ENCODE assay signal across 18 mouse cellular contexts in the genomic region with DNA sequence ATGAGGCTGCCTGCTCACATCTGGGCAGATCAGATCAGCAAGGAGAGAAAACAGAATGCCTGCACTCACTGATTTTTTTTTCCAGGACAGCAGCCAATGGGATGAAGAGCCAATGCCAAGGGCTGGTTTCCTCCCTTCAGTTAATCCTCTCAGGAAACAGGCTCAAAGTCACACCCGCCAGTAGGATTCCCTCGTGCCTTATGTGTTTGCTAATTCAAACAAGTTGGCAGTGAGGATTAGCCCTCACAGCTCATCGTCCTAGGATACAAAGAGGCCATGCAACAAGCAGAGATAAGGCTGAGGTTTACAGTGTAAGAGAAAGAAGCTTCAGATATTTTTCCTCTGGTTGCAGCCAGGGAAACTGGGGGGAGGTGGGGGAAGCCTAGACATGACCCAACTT. TPM values are rescaled to one million over a fixed set of nuclear protein-coding genes. Genes with fewer than 3 reads are reported as not detected.
DNase-seq lines count a peak whose midpoint lies in the region; ATAC-seq and TF ChIP-seq lines count a peak whose summit lies in the region.
"Had no signal": no experiment of that assay in that cellular context is flagged by ENCODE, and none has a peak within 500 bp of the region (broad histone marks: within the 10 kb centered on the region; RNA-seq: fewer than 3 reads in every experiment).

No protein-coding gene starts in this region.

- H3K36me3 ChIP-seq in forebrain, embryonic 14.5 days (ENCODE audit: control insufficient read depth, insufficient read depth, low read length), result no peaks in the 10 kb centered on the region
- H3K36me3 ChIP-seq in forebrain, embryonic 13.5 days (ENCODE audit: poor library complexity, severe bottlenecking), result no peaks in the 10 kb centered on the region
- H3K36me3 ChIP-seq in hindbrain, postnatal 0 days (ENCODE audit: insufficient read depth, low read length), result no peaks in the 10 kb centered on the region
- no peaks in the 10 kb centered on the region for H3K36me3 ChIP-seq in hindbrain, embryonic 14.5 days (replicated peaks; ENCODE audit: control insufficient read depth, insufficient read depth)
- H3K36me3 ChIP-seq: hindbrain, embryonic 13.5 days; lung, embryonic 15.5 days had no signal

- no peak for TF ChIP-seq CTCF in hindbrain, postnatal 0 days (IDR thresholded peaks at IDR 0.05; ENCODE audit: low read depth)

- ATAC-seq in forebrain, embryonic 14.5 days, result no peak; the same call in 1 of the 2 replicates
- ATAC-seq in forebrain, embryonic 13.5 days, result no peak
- no peak for ATAC-seq in hindbrain, postnatal 0 days
- ATAC-seq in hindbrain, embryonic 14.5 days (ENCODE audit: low FRiP score), result no peak

- H3K9ac ChIP-seq in forebrain, embryonic 14.5 days (ENCODE audit: low read length), result no peak overlapping the region
- no peak overlapping the region for H3K9ac ChIP-seq in forebrain, embryonic 13.5 days
- no peak overlapping the region for H3K9ac ChIP-seq in hindbrain, postnatal 0 days (replicated peaks; ENCODE audit: low read length)
- no peak overlapping the region for H3K9ac ChIP-seq in hindbrain, embryonic 14.5 days
- H3K9ac ChIP-seq: hindbrain, embryonic 13.5 days; lung, embryonic 15.5 days had no signal

- no peak overlapping the region for H3K4me3 ChIP-seq in forebrain, embryonic 14.5 days (ENCODE audit: low read depth, low read length)
- no peak overlapping the region for H3K4me3 ChIP-seq in forebrain, embryonic 13.5 days
- H3K4me3 ChIP-seq in hindbrain, postnatal 0 days (ENCODE audit: low read length), result no peak overlapping the region
- H3K4me3 ChIP-seq in hindbrain, embryonic 14.5 days (replicated peaks; ENCODE audit: low read length), result no peak overlapping the region
- H3K4me3 ChIP-seq: hindbrain, embryonic 13.5 days; lung, embryonic 15.5 days had no signal

- WGBS in forebrain, embryonic 14.5 days, result 18% methylated on average over 3 of the region's 3 CpGs
- 10% methylated on average over 3 of the region's 3 CpGs for WGBS in forebrain, embryonic 13.5 days
- WGBS in hindbrain, postnatal 0 days, result 22% methylated on average over 3 of the region's 3 CpGs
- WGBS in hindbrain, embryonic 14.5 days, result 25% methylated on average over 3 of the region's 3 CpGs

- no peaks in the 10 kb centered on the region for H3K9me3 ChIP-seq in forebrain, embryonic 14.5 days (replicated peaks; ENCODE audit: control insufficient read depth, low read length)
- no peaks in the 10 kb centered on the region for H3K9me3 ChIP-seq in forebrain, embryonic 13.5 days (replicated peaks)
- no peaks in the 10 kb centered on the region for H3K9me3 ChIP-seq in hindbrain, postnatal 0 days (ENCODE audit: low read length)
- H3K9me3 ChIP-seq in hindbrain, embryonic 14.5 days (ENCODE audit: control insufficient read depth, low read length), result no peaks in the 10 kb centered on the region
- H3K9me3 ChIP-seq: hindbrain, embryonic 13.5 days; lung, embryonic 15.5 days had no signal

- no peak overlapping the region for H3K4me2 ChIP-seq in forebrain, embryonic 14.5 days (ENCODE audit: low read length)
- no peak overlapping the region for H3K4me2 ChIP-seq in forebrain, embryonic 13.5 days
- no peak overlapping the region for H3K4me2 ChIP-seq in hindbrain, postnatal 0 days (ENCODE audit: low read depth, low read length)
- H3K4me2 ChIP-seq in hindbrain, embryonic 14.5 days (replicated peaks), result no peak overlapping the region
- H3K4me2 ChIP-seq: hindbrain, embryonic 13.5 days; liver, embryonic 11.5 days; lung, embryonic 15.5 days had no signal

- DNase-seq in forebrain, embryonic 14.5 days (ENCODE audit: low spot score), result peak; percentile 64
- DNase-seq in hindbrain, postnatal 0 days (ENCODE audit: low spot score), result peak; percentile 39
- no peak for DNase-seq in hindbrain, embryonic 14.5 days (ENCODE audit: low spot score)
- DNase-seq in retina, postnatal 1 day, result peak; percentile 77
- no peak for DNase-seq in retina, embryonic 14.5 days (ENCODE audit: low spot score)
- DNase-seq in retina, postnatal 7 days (ENCODE audit: low read depth, low spot score), result peak; percentile 48
- DNase-seq in left cerebral cortex, postnatal 25 days (ENCODE audit: low spot score in 2 of 2), result no peak
- DNase-seq: adrenal gland, postnatal 25 days; cerebellum, adult 9-11 months; gastrocnemius, postnatal 14 days; kidney, adult 2 months; kidney, postnatal 25 days; right cerebral cortex, adult 18-20 months; spleen, adult 18-20 months had no signal

- intact Hi-C loops in left cerebral cortex, postnatal 25 days (cut with DNase I), result no loop called here

- peaks cover 31% of the 10 kb centered on the region for H3K4me1 ChIP-seq in forebrain, embryonic 14.5 days (ENCODE audit: control insufficient read depth, insufficient read depth, low read length)
- peaks cover 48% of the 10 kb centered on the region for H3K4me1 ChIP-seq in forebrain, embryonic 13.5 days
- H3K4me1 ChIP-seq in hindbrain, postnatal 0 days (ENCODE audit: insufficient read depth, low read length), result peaks cover 9% of the 10 kb centered on the region
- peaks cover 13% of the 10 kb centered on the region for H3K4me1 ChIP-seq in hindbrain, embryonic 14.5 days (replicated peaks; ENCODE audit: control insufficient read depth, insufficient read depth, low read length)

- no peaks in the 10 kb centered on the region for H3K27me3 ChIP-seq in forebrain, embryonic 14.5 days (replicated peaks; ENCODE audit: control insufficient read depth, insufficient read depth, low read length)
- H3K27me3 ChIP-seq in forebrain, embryonic 13.5 days, result 0 out of 2 replicates have a peak, but pooled peaks cover 13% of the 10 kb centered on the region
- H3K27me3 ChIP-seq in hindbrain, postnatal 0 days (ENCODE audit: insufficient read depth, low read length), result no peaks in the 10 kb centered on the region
- H3K27me3 ChIP-seq in hindbrain, embryonic 14.5 days (ENCODE audit: control insufficient read depth, insufficient read depth, low read length), result no peaks in the 10 kb centered on the region
- H3K27me3 ChIP-seq: lung, embryonic 15.5 days had no signal

- H3K27ac ChIP-seq in forebrain, embryonic 14.5 days (ENCODE audit: low read depth, low read length), result no peak overlapping the region
- H3K27ac ChIP-seq in forebrain, embryonic 13.5 days, result no peak overlapping the region
- no peak overlapping the region for H3K27ac ChIP-seq in hindbrain, postnatal 0 days
- H3K27ac ChIP-seq in hindbrain, embryonic 14.5 days, result no peak overlapping the region
- H3K27ac ChIP-seq: hindbrain, embryonic 13.5 days; lung, embryonic 15.5 days had no signal

RNA-seq across cellular contexts. Expression of a gene that starts 14.5 kb away (rescaled TPM):
- 19.5 and 24.6 TPM in 2 replicates for polyA plus RNA-seq in forebrain, embryonic 14.5 days (2014; fragmentation: Nextera tagmentation; extraction: Ambion mirVana)
- 8.6 and 12.2 TPM in 2 replicates for polyA plus RNA-seq in forebrain, embryonic 13.5 days (2015; fragmentation: Nextera tagmentation; extraction: Ambion mirVana)
- total RNA-seq in hindbrain, postnatal 0 days (2014; rRNA removed), result 51.4 and 60.5 TPM in 2 replicates
- polyA plus RNA-seq in hindbrain, postnatal 0 days (2015; fragmentation: Nextera tagmentation; extraction: Ambion mirVana), result 5.2 and 5.7 TPM in 2 replicates
- 10.5 and 13.0 TPM in 2 replicates for polyA plus RNA-seq in hindbrain, embryonic 14.5 days (2014; fragmentation: Nextera tagmentation; extraction: Ambion mirVana)
- total RNA-seq in left cerebral cortex, postnatal 25 days (2021), result 10 to 100 TPM; 45.6 to 62.4 TPM

RNA-seq across cellular contexts. Expression of a gene that starts 32.7 kb away (rescaled TPM):
- 0.80 and 1.2 TPM in 2 replicates for polyA plus RNA-seq in forebrain, embryonic 14.5 days (2014; fragmentation: Nextera tagmentation; extraction: Ambion mirVana)
- 0.50 and 0.52 TPM in 2 replicates for polyA plus RNA-seq in forebrain, embryonic 13.5 days (2015; fragmentation: Nextera tagmentation; extraction: Ambion mirVana)
- total RNA-seq in hindbrain, postnatal 0 days (2014; rRNA removed), result 4.7 and 8.4 TPM in 2 replicates
- 2.7 and 3.0 TPM in 2 replicates for polyA plus RNA-seq in hindbrain, postnatal 0 days (2015; fragmentation: Nextera tagmentation; extraction: Ambion mirVana)
- polyA plus RNA-seq in hindbrain, embryonic 14.5 days (2014; fragmentation: Nextera tagmentation; extraction: Ambion mirVana), result 2.0 and 2.4 TPM in 2 replicates
- 1 to 10 TPM; 2.2 to 2.5 TPM for total RNA-seq in left cerebral cortex, postnatal 25 days (2021)

RNA-seq across cellular contexts. Expression of a gene that starts 44.6 kb away (rescaled TPM):
- 97.7 and 109 TPM in 2 replicates for polyA plus RNA-seq in forebrain, embryonic 14.5 days (2014; fragmentation: Nextera tagmentation; extraction: Ambion mirVana)
- polyA plus RNA-seq in forebrain, embryonic 13.5 days (2015; fragmentation: Nextera tagmentation; extraction: Ambion mirVana), result 114 and 115 TPM in 2 replicates
- total RNA-seq in hindbrain, postnatal 0 days (2014; rRNA removed), result 77.1 and 84.2 TPM in 2 replicates
- polyA plus RNA-seq in hindbrain, postnatal 0 days (2015; fragmentation: Nextera tagmentation; extraction: Ambion mirVana), result 81.2 and 82.2 TPM in 2 replicates
- polyA plus RNA-seq in hindbrain, embryonic 14.5 days (2014; fragmentation: Nextera tagmentation; extraction: Ambion mirVana), result 113 and 117 TPM in 2 replicates
- 100 to 1,000 TPM; 110 to 115 TPM for total RNA-seq in left cerebral cortex, postnatal 25 days (2021)

Comparison
In these comparisons a context has a peak if more than half of its experiments do, and no peak if none do; other contexts are left out.
1. DNase-seq: peak in forebrain, embryonic 14.5 days (single experiment), hindbrain, postnatal 0 days (single experiment), retina, postnatal 1 day (single experiment) and retina, postnatal 7 days (single experiment); none in hindbrain, embryonic 14.5 days (single experiment), retina, embryonic 14.5 days (single experiment) and left cerebral cortex, postnatal 25 days (0 of 2).